Mouse (Mus musculus): ENCODE measurements around the gene Serpini2.
"Not testable (repeated sequence)": the region's sequence is repeated elsewhere in the genome, so short reads cannot be mapped to it uniquely, and the experiment has no call there.

The Serpini2 gene

GRCm38 (mm10) chr3:75269978-75270377, at the start of gene Serpini2:
Gene Serpini2, minus strand, starts transcription at chr3:75270078.
- in situ Hi-C loops (cut with MboI, MseI), result no loop called here

DNA sequence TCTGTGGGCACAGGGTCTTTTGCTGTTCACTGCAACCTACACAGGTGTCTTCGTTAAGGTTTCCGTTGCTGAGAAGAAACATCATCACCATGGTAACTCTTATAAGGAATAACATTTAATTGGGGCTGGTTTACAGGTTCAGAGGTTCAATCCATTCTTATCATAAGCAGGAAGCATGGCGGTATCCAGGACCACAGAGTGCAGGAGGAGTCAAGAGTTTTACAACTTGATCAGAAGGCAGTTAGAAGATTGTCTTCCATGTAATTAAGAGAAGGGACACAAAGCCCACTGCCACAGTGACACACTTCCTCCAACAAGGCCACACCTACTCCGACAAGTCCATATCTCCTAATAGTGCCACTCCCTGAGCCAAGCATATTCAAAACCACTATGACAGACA, 39.0 kb upstream of the Serpini2 start:
- in situ Hi-C loops (cut with MboI, MseI), result no loop called here

DNA sequence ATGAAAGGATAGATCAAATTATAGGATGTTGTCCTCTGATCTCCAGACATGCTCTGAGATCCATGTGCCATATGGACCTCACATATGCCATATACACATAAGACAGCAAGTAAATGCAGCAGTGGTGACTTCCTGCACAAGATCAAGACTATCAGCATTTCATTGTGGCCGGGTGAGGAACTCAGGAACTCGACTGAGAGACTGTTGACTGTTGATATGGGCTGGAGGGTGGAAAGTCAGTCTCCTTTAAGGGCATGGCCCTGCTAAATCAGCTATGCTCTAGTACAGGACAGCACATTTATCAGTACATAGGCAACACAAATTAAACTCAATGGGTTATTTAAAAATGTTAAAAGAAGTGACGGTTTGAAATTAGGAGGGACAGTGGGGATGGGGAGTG, 38.4 kb upstream of the Serpini2 start:
- in situ Hi-C loops (cut with MboI, MseI), result no loop called here

DNA sequence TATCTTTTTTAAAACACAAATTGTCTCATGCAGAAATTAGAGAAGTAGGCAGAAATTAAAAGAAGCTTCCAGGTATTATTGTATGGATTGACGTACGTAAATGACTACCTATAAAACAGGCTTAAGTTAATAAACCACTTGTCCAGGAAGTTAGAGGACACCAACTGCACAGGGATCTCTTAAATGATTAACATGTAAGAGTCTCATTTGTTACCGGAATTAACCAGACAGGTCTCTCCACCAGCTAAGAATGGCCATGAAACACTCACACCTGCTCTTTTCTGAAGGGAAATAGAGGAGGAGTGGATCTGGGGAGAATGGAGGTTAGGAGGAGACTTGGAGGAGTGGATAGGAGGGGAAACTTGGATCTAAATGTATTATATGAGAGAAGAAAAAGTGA, 35.7 kb upstream of the Serpini2 start:
- in situ Hi-C loops (cut with MboI, MseI), result no loop called here

DNA sequence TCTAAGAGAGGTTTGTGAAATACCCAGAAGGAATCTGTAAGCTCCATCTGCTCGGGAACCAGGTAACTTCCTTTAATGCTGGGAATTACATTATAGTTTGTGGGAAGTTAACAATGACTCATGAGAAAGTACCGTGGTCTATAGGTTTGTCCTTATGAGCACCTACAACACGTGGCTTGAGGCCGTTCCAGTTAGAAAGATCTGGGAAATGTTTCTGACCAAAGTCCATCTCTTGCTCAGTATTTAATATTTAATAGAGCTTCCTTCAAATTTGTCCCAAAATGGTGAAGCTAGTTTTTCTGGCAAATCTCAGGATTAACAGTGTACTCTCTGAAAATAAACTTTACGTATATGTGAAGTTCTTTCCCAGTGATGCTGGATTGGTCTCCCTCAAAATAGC, 34.7 kb upstream of the Serpini2 start:
- in situ Hi-C loops (cut with MboI, MseI), result no loop called here

DNA sequence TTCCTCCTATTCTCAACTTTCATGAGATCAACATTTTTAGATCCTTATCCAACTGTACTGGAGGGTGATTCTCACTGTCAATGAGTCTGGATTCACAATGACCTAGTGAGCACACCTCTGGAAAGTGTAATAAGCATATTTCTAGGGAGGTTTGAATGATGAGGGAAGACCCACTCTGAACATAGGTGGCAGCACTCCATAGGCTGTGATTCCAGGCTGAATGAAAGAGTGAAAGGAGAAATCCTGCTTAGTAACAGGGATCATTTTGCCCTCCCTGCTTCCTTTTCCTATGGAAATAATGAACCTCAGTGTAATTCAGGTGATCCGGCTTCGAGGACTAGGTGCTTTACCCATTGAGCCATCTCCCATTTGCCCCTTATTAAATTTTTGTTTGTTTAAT, 31.2 kb upstream of the Serpini2 start:
- in situ Hi-C loops (cut with MboI, MseI), result no loop called here

DNA sequence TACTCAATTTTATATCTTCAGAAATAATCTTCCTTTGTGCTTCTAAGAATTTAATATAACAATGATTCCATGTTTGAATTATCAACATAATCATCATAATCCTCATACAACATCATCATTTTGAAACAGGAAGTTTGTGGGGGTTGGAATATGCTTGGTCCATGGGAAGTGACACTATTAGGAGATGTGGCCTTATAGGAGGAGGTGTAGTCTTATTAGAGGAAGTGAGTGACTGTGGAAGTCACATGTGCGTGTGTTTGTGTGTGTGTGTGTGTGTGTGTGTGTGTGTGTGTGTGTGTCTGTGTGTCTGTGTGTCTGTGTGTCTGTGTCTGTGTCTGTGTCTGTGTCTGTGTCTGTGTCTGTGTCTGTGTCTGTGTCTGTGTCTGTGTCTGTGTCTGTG, 29.6 kb upstream of the Serpini2 start:
- in situ Hi-C loops (cut with MboI, MseI), result not testable (repeated sequence)

DNA sequence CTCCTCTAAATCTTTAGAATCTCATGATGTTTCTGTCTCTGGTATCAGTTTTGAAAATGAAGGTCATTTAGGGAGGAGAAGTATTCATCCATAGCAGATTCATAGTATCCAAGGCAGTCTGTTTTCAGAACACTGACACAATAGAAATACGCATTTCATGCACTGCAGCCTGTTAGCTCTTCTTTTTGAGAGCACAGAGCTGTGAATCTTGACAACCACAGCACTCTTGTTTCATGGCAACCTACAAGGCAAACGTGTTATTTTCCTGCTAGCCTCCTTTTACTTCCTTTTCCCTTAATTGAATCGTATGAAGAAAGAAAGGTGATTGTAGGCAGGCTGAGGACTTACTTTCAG, 27.9 kb upstream of the Serpini2 start:
- in situ Hi-C loops (cut with MboI, MseI), result no loop called here

DNA sequence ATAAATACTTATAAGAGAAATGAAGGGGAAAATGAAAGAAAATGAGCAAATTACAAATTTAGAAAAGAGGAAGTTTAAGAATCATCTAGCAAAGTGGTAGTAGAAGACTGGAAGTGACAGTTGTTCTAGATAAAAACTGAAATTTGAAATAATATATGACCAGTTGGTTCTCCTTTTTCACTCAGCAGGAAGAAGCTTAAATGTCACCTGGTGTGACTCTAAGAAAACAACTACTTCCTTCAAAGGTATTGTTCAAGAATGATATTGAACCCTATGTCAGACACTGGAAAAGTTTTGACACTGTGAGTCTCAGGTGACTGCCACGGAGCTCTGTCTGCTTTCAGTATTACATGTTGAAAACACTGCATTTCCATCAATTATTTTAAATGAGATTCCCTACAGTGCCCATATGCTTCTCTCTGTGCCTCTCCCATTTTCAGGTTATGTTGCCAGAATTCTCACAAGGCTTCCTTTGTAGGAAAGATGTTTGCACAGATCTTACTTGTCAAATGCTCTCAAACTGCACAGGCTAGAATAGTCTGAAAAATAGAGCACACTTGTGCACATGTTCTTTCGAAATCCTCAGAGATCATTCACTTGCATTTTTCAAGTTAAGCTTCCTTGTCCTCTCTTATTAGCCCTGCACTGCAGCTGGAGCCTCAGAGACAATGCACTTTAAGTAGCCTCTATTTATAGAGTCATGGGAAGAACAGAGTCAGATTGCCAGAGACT, 27.3 kb upstream of the Serpini2 start:
- in situ Hi-C loops (cut with MboI, MseI), result no loop called here

DNA sequence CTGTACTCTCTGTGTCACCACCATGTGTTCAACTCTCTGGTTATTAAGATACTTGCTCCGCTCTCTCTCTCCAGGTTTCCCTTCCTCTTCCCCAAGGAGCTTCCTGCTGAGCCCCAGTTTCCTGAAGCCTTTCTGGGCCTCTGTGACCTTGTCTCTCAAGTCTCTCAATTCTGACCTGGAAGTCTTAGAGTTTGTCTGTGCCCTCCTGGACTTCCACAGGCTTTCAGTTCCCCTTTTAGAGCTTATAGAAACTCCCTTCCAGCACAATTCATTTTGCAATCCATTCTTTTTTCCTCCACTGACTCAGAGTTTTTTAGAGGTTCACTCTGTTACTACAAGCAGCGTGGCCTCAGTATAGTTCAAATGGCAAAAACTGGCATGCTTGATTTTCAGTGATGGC, 23.4 kb upstream of the Serpini2 start:
- in situ Hi-C loops (cut with MboI, MseI), result no loop called here

- in situ Hi-C loops (cut with MboI, MseI), result no loop called here
Observed at GRCm38 (mm10) chr3:75277455-75277854, 7.6 kb upstream of the Serpini2 start.

DNA sequence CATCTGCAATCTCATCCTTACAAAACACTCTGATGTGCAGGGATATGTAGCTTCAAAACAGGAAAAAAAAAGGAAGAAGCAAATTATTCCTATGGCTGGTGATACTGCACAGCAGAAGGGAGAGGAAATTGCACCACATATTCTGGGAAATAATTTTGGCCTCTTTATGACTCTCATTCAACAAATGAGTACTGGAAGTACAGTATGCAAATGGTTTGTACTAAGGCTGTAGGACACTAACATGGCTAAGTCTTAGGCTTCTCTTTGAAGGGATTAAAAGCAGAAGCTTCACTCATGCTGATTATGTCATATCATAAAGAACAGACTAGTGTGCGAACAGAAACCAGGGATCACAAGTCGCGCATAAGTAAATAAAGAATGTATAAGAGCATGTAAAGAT, 6.6 kb upstream of the Serpini2 start:
- in situ Hi-C loops (cut with MboI, MseI), result no loop called here

DNA sequence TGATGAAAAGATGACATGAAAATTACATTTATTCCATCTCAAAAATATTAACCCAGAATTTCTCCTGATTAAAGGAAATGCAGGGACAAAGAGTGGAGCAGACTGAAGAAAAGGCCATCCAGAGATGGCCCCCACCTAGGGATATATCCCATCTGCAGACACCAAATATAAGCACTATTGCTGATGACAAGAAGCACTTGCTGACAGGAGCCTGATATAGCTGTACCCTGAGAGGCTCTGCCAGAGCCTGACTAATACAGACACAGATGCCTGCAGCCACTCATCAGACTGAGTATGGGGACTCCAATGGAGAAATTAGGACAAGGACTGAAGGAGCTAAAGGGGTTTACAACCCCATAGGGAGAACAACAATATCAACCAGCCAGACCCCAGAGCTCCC, 5.2 kb upstream of the Serpini2 start:
- in situ Hi-C loops (cut with MboI, MseI), result no loop called here

DNA sequence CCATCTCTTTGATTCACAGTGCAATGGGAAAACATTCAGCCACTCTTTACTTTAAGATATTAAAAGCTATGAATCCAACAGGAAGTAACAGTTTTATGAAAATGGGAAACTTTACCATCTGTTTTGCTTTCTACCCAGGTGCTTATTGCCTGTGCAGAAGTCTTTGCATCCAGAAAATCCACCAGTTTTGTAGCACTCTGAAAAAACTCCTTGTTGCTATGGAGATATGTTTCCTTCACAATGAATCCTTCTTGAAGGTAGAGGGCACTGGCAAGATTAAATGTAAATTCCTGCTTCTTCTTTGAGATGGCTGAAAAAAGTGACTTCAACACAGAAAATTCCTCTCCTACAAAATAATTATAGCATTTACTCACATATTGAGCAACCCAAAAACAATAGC, 10.5 kb downstream of the Serpini2 start:
- in situ Hi-C loops (cut with MboI, MseI), result no loop called here

- in situ Hi-C loops (cut with MboI, MseI), result loop anchor here (5.0 to 25.0 kb wide), 4 partner anchors 293 to 643 kb away; no protein-coding TSS in a partner anchor
Observed at GRCm38 (mm10) chr3:75219694-75220093, 50.2 kb downstream of the Serpini2 start.

GRCm38 (mm10) chr3:75219211-75219610, 50.7 kb downstream of the Serpini2 start:
- in situ Hi-C loops (cut with MboI, MseI), result loop anchor here in 1 of 2 experiments (25.0 kb wide), 2 partner anchors 293 to 643 kb away; no protein-coding TSS in a partner anchor

DNA sequence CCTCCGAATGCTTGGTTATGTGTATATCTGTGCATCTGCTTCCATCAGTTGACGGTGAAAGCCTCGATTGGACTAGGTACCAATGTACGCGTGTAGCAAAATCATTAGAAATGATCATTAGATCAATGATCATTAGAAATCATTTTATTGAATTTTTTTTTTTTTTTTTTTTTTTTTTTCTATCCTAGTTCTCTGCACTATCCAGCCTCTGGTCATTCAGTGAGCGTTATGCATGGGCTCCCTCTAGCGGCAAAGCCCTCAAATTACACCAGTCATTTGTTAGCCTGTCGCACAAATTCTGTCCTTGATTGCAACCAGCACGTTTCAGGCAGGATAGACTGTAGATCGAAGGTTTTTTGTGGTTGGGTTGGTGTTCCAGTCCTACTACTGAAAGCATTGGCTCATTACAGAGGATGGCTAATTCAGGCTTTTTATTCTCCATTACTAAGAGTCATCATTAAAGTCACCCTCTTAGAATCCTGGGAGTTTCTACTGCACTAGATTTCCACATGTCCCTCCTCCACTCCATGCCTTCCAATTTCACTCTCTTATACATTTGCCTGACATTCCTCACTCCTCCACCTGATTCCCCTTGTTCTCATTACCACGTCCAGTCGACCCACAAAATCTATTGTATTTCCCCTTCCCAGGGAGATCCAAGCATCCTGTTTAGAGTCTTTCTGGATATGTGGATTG, 66.9 kb downstream of the Serpini2 start:
- in situ Hi-C loops (cut with MboI, MseI), result loop anchor here in 1 of 2 experiments (25.0 kb wide), 2 partner anchors 309 to 659 kb away; no protein-coding TSS in a partner anchor

All from T-helper 17 cell (primary cell).